Mouse (Mus musculus) kidney, postnatal 4 days (tissue): ENCODE measurements around the gene Spon2.

ENCODE experiments used
- DNase-seq, 2 experiments: peaks; one replicate each; pipeline ENCODE4 v3.0.0; 2021; ENCODE audit warnings: mixed read lengths in 2 of 2

The Spon2 gene

DNA sequence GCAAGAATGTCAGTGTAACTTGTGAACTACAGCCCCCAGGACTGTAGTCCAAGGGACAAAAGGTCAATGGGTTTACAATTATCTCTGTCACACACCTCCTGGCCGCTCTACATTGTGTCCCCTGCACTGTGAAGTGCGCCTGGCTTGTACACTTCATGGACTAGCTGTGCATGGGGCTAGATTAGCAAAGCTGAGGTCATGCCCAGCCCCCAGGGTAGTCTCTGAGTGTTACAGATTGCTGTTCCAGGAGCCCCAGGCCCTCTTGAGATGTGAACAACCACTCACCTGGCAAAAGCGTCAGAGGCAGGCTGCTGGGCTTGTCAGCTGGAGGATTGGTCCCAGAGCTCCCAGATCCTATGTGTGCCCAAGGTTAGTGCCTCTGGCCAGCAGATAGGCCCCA, 592 bp downstream of the Spon2 start:
- no peak for DNase-seq

DNA sequence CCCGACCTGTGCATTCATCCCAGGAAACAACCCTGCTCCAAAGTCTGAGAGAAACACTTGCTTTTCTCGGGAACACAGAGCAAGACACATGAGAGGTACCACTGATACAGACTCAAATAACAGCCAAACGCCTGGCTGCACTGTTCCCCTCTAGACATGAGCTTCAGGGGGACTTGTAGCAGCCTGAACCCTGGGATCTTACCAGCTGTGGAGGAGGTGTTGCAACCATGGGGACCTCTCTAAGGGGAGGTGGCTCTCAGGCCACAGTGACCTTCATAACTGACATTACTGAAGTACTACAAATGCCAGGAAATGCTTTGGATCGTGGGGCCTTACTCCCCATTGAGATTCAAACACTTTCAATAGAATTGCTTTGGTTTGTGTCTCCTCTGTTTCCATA, 3.5 kb downstream of the Spon2 start:
- no peak for DNase-seq

DNA sequence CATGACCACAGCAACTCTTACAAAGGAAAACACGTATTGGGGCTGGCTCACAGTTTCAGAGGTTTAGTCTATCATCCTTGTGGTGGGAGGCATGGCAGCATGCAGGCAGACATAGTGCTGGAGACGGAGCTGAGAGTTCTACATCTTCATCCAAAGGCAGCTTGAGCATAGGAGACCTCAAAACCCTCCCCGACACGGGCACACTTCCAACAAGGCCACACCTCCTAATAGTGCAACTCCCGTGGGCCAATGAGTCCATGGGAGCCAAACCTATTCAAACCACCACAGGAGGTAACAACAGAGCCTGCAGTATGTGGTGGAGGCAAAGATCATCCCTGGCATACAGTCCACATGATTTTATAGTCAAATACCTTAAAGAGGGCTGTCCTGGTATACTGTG, 7.0 kb downstream of the Spon2 start:
- peak in 1 of 2 experiments; percentile 1 for DNase-seq

DNA sequence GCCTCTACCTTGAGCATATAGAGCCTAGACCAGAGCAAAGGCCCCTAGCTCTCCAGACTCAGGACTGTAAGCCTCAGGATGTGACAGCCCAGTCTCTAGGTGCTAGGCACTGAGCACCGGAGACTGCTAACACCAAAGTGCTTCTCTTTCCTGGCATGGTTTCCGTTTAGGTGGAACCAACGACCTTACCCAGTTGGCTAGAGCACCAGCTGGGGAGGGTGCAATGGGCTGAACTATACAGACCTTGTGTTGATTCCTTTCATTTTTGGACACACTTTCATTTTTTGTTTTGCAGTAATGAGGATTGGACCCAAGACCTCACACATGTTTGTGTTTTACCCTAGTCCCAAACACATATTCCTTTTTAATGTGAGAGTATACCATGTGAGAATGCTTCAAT, 7.7 kb downstream of the Spon2 start:
- no peak for DNase-seq

DNA sequence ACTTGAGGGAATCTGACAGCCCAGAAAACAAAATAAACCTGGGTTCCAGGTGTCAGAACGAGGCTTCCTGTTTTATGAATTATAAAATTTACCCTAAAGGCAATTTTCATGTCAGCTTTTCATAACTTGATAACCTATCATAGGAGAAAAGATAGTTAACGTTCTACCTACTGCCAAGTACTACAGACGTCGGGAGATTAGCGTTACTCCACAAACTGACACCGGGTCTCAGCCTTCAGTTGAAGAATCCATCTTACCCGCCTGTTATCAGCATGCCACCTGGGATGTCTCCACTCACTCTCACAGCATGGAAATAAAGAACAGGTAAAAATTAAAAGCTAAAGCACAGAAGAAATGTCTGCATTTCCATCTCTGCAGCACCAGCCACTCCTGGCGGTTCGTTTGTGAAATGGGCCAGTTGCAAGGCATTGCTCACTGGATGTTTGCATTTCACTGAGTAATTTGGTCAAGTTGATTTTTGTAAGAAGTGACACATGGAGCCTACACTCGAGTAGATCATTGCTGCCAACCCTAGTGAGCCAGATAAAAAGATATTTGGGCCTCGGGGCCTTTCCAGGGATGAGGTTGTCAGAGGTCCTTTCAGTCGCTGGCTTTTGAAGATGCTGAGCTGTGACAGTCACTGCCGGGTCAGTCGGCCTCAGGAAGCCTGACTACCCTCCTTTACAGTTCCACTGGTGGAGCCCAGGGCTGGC, 9.6 kb downstream of the Spon2 start:
- DNase-seq, result peak in 1 of 2 experiments; percentile 0

- DNase-seq, result no peak
Observed at GRCm38 (mm10) chr5:33207136-33207535, 11.1 kb downstream of the Spon2 start.

DNA sequence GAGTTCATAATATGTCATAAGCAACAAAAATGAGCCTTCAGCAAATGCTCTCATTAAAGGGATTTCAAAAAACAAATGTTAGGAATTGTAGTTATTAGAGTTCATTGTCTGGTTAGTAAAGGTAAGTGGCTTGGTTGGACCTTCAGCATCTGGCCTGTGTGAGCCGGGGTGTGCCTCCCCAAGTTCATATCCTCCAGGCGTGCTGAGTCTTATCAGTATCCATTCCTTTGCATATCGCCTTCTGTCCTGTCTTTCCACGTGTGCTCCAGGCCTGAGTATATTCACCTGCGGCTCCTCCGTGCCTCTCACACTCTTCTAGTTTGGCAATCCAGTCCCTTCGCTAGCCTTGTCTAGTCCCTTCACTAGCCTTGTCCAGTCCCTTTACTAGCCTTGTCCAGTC, 11.9 kb downstream of the Spon2 start:
- no peak for DNase-seq

DNA sequence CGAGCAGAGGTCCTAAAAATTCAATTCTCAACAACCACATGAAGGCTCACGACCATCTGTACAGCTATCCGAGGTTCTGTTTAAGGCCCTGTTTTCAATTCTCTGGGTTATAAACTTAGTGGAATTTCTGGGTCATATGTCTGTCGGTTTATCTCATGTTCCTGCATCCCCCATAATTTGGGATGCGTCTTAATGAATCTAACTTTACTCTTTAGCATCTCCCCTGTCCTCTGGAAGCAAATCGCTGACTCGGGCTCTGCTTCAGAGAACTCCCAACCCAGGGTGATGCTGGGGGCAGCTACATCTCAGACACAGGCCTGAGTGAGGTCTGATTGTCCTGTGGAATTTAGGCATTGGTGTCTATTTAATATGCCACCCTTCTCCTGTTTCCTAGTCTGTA, 14.0 kb downstream of the Spon2 start:
- DNase-seq, result no peak

GRCm38 (mm10) chr5:33203691-33204242, 14.5 kb downstream of the Spon2 start:
- DNase-seq, result peak; percentile 92

DNA sequence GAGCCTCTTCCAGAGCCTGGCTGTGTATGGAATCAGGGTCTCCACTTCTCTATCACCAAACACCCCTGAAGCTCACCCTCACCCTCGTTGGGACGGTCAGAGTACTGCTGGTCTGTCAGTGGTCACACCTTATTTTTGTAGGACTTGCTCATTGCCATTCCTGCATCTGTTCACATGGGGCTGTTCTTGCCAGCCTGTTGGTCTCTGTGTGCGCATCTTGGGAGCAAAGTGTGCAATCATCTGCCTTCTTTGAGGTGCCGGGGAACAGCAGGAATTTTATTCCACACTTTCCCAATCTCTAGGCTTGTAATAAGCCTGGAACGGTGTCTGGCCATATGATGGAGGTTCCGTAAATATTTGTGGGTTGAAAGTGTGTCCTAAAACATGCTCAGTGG, 15.1 kb downstream of the Spon2 start:
- DNase-seq, result no peak

DNA sequence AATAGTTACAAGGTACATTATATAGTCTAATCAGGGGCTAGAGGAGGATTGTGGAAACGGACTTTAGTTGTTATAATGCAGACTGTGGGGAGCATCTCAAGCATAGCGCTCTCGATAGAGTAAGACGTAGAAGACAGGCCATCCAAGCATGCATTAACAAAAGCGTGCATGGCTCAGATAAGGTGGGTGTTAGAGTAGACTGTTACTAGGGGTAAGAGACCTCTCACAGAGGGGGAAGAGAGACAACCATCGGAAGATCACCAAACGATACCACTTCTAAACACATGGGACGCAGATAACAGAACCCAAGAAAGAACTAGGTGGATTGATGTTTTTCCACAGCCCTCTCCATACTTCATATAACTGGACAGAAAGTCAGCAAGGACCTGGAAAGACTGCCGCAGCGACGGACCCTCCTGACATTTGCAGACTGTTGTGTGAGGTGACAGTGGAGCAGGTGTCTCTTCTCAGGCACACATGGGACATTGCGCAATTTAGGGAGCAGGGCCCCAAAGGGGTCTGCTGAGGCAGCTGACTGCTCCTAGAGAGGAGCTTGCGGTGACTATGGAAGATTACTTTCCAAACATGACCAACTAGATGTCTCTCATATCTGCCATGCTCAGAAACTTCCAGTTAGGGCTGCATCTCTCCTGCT, 15.6 kb downstream of the Spon2 start:
- DNase-seq, result no peak

GRCm38 (mm10) chr5:33201697-33202096, 16.6 kb downstream of the Spon2 start:
- no peak for DNase-seq

GRCm38 (mm10) chr5:33200071-33200470, 18.2 kb downstream of the Spon2 start:
- DNase-seq, result no peak

- DNase-seq, result peak; percentile 42 to 55
Observed at GRCm38 (mm10) chr5:33195246-33195852, 22.9 kb downstream of the Spon2 start.

GRCm38 (mm10) chr5:33193567-33193966, 24.7 kb downstream of the Spon2 start:
- DNase-seq, result no peak
